Mouse (Mus musculus) heart, embryonic 14.5 days (tissue): Measurements from ENCODE around the gene Fkbp3. TPM values are rescaled to one million over a fixed set of nuclear protein-coding genes. Genes with fewer than 3 reads are reported as not detected.
A peak's percentile ranks its signal among the peaks of the same experiment; 100 is the strongest.
"Not testable (repeated sequence)": the region's sequence is repeated elsewhere in the genome, so short reads cannot be mapped to it uniquely, and the experiment has no call there.

Experiments
- ATAC-seq: fragments of 200-750 bp; cut with Nextera tagmentation; 2 replicates; pipeline ENCODE4 v1.8.0; 2017; ENCODE audit warnings: low read depth, moderate TSS enrichment; ENCODE audit not compliant: insufficient number of reproducible peaks, insufficient read depth, low FRiP score
- H3K27ac ChIP-seq, 2 experiments: fragments of 200-500 bp in 1 of 2; fragments of 300-500 bp in 1 of 2; sonication (generic) in 1 of 2; replicated peaks in 1 of 2; 2 replicates each; pipeline ENCODE4 v1.5.1; 2012 to 2014; ENCODE audit warnings: low read depth in 2 of 2, low read length in 2 of 2, control low read depth in 1 of 2, mild to moderate bottlenecking in 1 of 2, mixed read lengths in 1 of 2; ENCODE audit not compliant: control insufficient read depth in 1 of 2, insufficient read depth in 1 of 2
- H3K27me3 ChIP-seq: fragments of 300-500 bp; sonication (generic); 2 replicates; pipeline ENCODE4 v1.6.1; 2014; ENCODE audit warnings: mild to moderate bottlenecking, low read length, control low read depth; ENCODE audit not compliant: control insufficient read depth, insufficient read depth
- H3K36me3 ChIP-seq: fragments of 300-500 bp; sonication (generic); 2 replicates; pipeline ENCODE4 v1.6.1; 2014; ENCODE audit warnings: mild to moderate bottlenecking, control low read depth, low read length, mixed read lengths; ENCODE audit not compliant: control insufficient read depth, insufficient read depth
- H3K4me1 ChIP-seq, 2 experiments: fragments of 200-500 bp in 1 of 2; fragments of 300-500 bp in 1 of 2; sonication (generic) in 1 of 2; 2 replicates each; pipeline ENCODE4 v1.6.1; 2012 to 2014; ENCODE audit warnings: low read length in 2 of 2, control low read depth in 1 of 2, mixed read lengths in 1 of 2; ENCODE audit not compliant: control insufficient read depth in 2 of 2, insufficient read depth in 2 of 2
- H3K4me2 ChIP-seq: fragments of 300-500 bp; sonication (generic); 2 replicates; pipeline ENCODE4 v1.6.1; 2014; ENCODE audit warnings: mild to moderate bottlenecking, low read length
- H3K4me3 ChIP-seq, 2 experiments: fragments of 200-500 bp in 1 of 2; fragments of 300-500 bp in 1 of 2; sonication (generic) in 1 of 2; 2 replicates each; pipeline ENCODE4 v1.5.1; 2012 to 2014; ENCODE audit warnings: low read length in 2 of 2, mild to moderate bottlenecking in 2 of 2, control low read depth in 1 of 2, low read depth in 1 of 2, moderate library complexity in 1 of 2; ENCODE audit not compliant: control insufficient read depth in 1 of 2, insufficient read depth in 1 of 2
- H3K9ac ChIP-seq: fragments of 300-500 bp; sonication (generic); 2 replicates; pipeline ENCODE4 v1.6.1; 2014; ENCODE audit warnings: mild to moderate bottlenecking, low read length
- H3K9me3 ChIP-seq: fragments of 300-500 bp; sonication (generic); 2 replicates; pipeline ENCODE4 v1.6.1; 2016; ENCODE audit warnings: low read length, control low read depth; ENCODE audit not compliant: control insufficient read depth
- WGBS: fragments of 180-500 bp; shearing (Covaris S2); extraction: QIAGEN DNeasy Blood & Tissue Kit; methylation state at CpG from one replicate; pipeline ENCODE4 v1.1.7; 2014; 5-methylcytosine and 5-hydroxymethylcytosine counted together
- polyA plus RNA-seq: library from polyadenylated mRNA; unstranded; fragments of >200 nt; fragmentation: Nextera tagmentation; extraction: Ambion mirVana; gene quantifications from 2 replicates; pipeline ENCODE4 v1.2.1, GENCODE M21; 2014

Fkbp3 gene
- polyA plus RNA-seq: 492 and 495 TPM in 2 replicates

- Histone ChIP-seq H3K36me3 (peaks cover 20% of the 10 kb centered on the region), H3K9me3 (no peaks in the 10 kb centered on the region), H3K4me2 (peak within 1 kb of the TSS; percentile 90), H3K4me1 (peaks cover 6 to 20% of the 10 kb centered on the region in 2 experiments; a peak in 3 of 4 replicates), H3K27ac (peak within 1 kb of the TSS; percentile 92 to 93), H3K27me3 (no peaks in the 10 kb centered on the region), H3K4me3 (peak within 1 kb of the TSS; percentile 77 to 79), H3K9ac (peak within 1 kb of the TSS; percentile 88)
- ATAC-seq: peak; percentile 99
- under 1% methylated on average over 49 of the region's 49 CpGs for WGBS
Measured at GRCm38 (mm10) chr12:65073611-65074178, at the start of gene Fkbp3. Fkbp3 (minus strand) TSS chr12:65074007.

DNA sequence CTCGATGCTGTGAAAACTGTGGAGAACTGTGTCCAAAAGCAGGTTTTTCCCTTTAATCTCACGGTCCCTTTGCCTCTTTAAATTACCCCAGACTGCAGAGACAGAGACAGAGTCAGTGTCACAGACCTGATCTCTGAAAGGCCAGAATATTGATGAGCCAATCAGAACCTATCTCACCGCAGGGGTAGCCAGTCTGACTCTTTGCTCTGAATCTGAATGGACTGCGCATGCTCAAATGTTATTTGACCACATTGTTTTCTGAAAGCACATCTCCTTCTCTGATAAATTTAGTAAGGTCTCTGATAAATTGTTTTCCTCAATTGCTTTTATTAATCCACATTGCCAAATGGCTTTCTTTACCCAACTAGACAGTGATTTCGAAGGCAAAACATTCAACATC lies 45.6 kb upstream of the Fkbp3 start:
- H3K9me3 ChIP-seq: no peaks in the 10 kb centered on the region
- ATAC-seq: no peak
- no peak overlapping the region for H3K4me2 ChIP-seq
- no peak overlapping the region for H3K27ac ChIP-seq
- H3K4me3 ChIP-seq: no peak overlapping the region
- no peak overlapping the region for H3K9ac ChIP-seq
- WGBS: 91% methylated on average over 5 of the region's 5 CpGs
- H3K36me3 ChIP-seq: peaks cover 76% of the 10 kb centered on the region
- H3K4me1 ChIP-seq: peaks cover 0 to 2% of the 10 kb centered on the region in 2 experiments; a peak in 1 of 4 replicates
- no peaks in the 10 kb centered on the region for H3K27me3 ChIP-seq

DNA sequence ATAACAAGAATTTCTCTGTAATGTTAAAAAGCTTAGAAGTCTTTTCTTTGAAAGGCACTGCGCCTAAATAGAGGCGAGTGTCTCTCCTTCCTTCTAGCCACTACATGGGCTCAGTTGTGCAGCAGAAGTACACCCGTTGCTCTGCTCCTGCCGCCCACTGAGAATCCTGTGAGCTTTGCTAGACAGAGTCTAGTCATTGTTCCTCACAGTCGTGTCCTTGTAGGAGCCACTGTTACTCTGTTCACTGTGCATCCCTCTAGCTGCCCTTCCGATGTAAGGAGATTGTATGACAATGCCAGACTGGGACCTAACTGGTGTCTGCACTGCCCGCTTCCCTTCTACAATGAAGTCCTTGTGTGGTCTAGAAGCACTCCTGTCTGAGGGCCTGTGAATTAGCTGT lies 45.2 kb upstream of the Fkbp3 start:
- Histone ChIP-seq H3K36me3 (peaks cover 78% of the 10 kb centered on the region), H3K4me3 (no peak overlapping the region), H3K27ac (no peak overlapping the region), H3K27me3 (no peaks in the 10 kb centered on the region), H3K4me1 (peaks cover 0 to 2% of the 10 kb centered on the region in 2 experiments; a peak in 1 of 4 replicates), H3K9ac (no peak overlapping the region), H3K4me2 (no peak overlapping the region), H3K9me3 (no peaks in the 10 kb centered on the region)
- no peak for ATAC-seq
- 87% methylated on average over 7 of the region's 7 CpGs for WGBS

DNA sequence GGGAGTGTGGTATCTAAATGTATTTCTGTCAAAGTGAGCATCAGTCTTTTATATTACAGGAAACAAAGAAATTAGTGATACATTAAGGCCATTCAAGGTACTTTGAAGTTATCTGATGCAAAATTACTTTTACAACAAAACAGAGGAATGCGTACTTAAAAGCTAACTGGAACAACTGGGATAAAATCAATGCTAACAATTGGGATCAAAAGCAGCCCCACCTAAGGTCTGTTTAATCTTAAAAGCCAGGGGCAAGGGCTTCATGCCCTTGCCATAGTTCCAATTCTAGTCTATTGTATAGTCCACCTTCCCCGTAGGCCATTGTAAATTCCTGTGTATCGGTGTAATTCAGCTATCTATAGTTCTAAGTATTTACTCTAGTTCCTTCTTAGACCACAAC lies 41.2 kb upstream of the Fkbp3 start:
- peaks cover 54% of the 10 kb centered on the region for H3K36me3 ChIP-seq
- 61% methylated on average over 3 of the region's 3 CpGs for WGBS
- H3K27ac ChIP-seq, H3K9me3 ChIP-seq, ATAC-seq, H3K4me2 ChIP-seq, H3K4me1 ChIP-seq, H3K27me3 ChIP-seq, H3K4me3 ChIP-seq, H3K9ac ChIP-seq: not testable (repeated sequence)

DNA sequence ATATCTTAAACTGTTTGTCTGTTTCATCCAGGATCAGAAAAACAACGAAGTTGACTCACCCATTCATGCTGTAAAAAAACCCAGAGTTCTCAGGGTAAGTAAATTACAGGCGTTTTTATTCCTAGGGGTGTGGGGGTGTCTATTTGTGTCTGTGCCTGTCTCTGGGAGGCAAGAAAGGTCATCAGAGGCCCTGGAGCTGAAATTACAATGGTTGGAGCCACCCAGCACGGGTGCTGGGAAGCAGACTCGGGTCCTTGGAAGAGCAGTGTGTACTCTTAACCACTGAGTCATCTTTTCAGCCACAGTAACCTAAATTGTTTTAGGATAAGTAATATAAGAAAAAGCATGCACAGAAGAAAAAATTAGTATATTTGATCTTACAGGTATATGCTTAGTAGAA lies 40.1 kb upstream of the Fkbp3 start:
- no peak for ATAC-seq

GRCm38 (mm10) chr12:65112811-65113210 lies 39.0 kb upstream of the Fkbp3 start:
- Histone ChIP-seq H3K4me3 (no peak overlapping the region), H3K9me3 (no peaks in the 10 kb centered on the region), H3K27ac (no peak overlapping the region), H3K36me3 (peaks cover 48% of the 10 kb centered on the region), H3K4me1 (peaks cover 0 to 2% of the 10 kb centered on the region in 2 experiments; a peak in 1 of 4 replicates), H3K4me2 (no peak overlapping the region), H3K9ac (no peak overlapping the region), H3K27me3 (no peaks in the 10 kb centered on the region)
- 93% methylated on average over 1 of the region's 1 CpGs for WGBS
- no peak for ATAC-seq

More for the DNA sequence above, 40.1 kb upstream of the Fkbp3 start:
- no peaks in the 10 kb centered on the region for H3K9me3 ChIP-seq
- no peak overlapping the region for H3K27ac ChIP-seq
- no peak overlapping the region for H3K4me3 ChIP-seq
- no peak overlapping the region for H3K4me2 ChIP-seq
- H3K9ac ChIP-seq: no peak overlapping the region
- peaks cover 0 to 2% of the 10 kb centered on the region in 2 experiments; a peak in 1 of 4 replicates for H3K4me1 ChIP-seq
- H3K36me3 ChIP-seq: peaks cover 53% of the 10 kb centered on the region
- 82% methylated on average over 4 of the region's 4 CpGs for WGBS
- H3K27me3 ChIP-seq: no peaks in the 10 kb centered on the region

GRCm38 (mm10) chr12:65111503-65111902 lies 37.7 kb upstream of the Fkbp3 start:
- Histone ChIP-seq H3K27ac (no peak overlapping the region), H3K4me3 (no peak overlapping the region), H3K9ac (no peak overlapping the region), H3K9me3 (no peaks in the 10 kb centered on the region), H3K27me3 (no peaks in the 10 kb centered on the region), H3K36me3 (peaks cover 50% of the 10 kb centered on the region), H3K4me2 (no peak overlapping the region), H3K4me1 (peaks cover 0 to 2% of the 10 kb centered on the region in 2 experiments; a peak in 1 of 4 replicates)
- 78% methylated on average over 3 of the region's 3 CpGs for WGBS
- ATAC-seq: no peak

DNA sequence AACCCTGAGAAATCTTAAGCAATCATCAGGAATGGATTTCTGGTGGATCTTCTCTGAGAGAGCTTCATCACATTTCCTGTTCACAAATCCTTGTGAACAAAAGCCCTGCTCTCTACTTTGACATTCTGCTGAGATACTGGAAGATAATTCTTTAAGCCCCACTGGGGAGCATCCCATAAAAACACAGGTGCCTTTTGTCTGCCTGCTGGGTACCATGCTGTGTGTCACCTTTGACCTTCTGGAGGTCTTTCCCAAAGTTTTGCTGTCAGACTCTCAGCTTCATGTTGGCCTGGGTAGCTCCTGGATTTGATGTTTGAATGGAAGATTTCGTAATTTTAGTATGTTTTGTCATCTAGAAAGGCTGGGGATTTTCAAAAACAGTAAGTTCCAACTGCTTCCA lies 34.9 kb upstream of the Fkbp3 start:
- Histone ChIP-seq H3K27ac (no peak overlapping the region), H3K4me1 (no peaks in the 10 kb centered on the region), H3K27me3 (no peaks in the 10 kb centered on the region), H3K9me3 (no peaks in the 10 kb centered on the region), H3K4me2 (no peak overlapping the region), H3K4me3 (no peak overlapping the region), H3K9ac (no peak overlapping the region), H3K36me3 (peaks cover 52% of the 10 kb centered on the region)
- WGBS: 90% methylated on average over 1 of the region's 1 CpGs
- no peak for ATAC-seq
